Mouse (Mus musculus) G1E-ER4 (cell line): ENCODE results near the gene Ikzf3. TPM values are rescaled to one million over a fixed set of nuclear protein-coding genes. Genes with fewer than 3 reads are reported as not detected.

Experiments used
- GATA1 ChIP-seq: IDR thresholded peaks from one replicate; pipeline ENCODE4 v1.8.0; 2012; ENCODE audit warnings: low read length, inconsistent platforms
- polyA plus RNA-seq: library from polyadenylated mRNA; stranded (reverse); fragments of >175 nt; gene quantifications from 2 replicates; pipeline ENCODE4 v1.2.3, GENCODE M21; 2012

Ikzf3 gene
- polyA plus RNA-seq, 1 experiment = not detected

- no peak for TF ChIP-seq GATA1
Observed at GRCm38 (mm10) chr11:98546529-98547307, 887 bp upstream of the Ikzf3 start.

- no peak for TF ChIP-seq GATA1
Observed at GRCm38 (mm10) chr11:98544890-98545677, 747 bp downstream of the Ikzf3 start.

- no peak for TF ChIP-seq GATA1
Observed at GRCm38 (mm10) chr11:98543414-98543813, 2.4 kb downstream of the Ikzf3 start.

- TF ChIP-seq GATA1 = no peak
Observed at GRCm38 (mm10) chr11:98542553-98542952, 3.3 kb downstream of the Ikzf3 start.

- no peak for TF ChIP-seq GATA1
Observed at GRCm38 (mm10) chr11:98540319-98540718, 5.5 kb downstream of the Ikzf3 start.

GRCm38 (mm10) chr11:98537480-98538034 lies 8.3 kb downstream of the Ikzf3 start:
- no peak for TF ChIP-seq GATA1

- TF ChIP-seq GATA1 = no peak
Observed at GRCm38 (mm10) chr11:98526824-98527461, 18.9 kb downstream of the Ikzf3 start.

- TF ChIP-seq GATA1 = no peak
Observed at GRCm38 (mm10) chr11:98525140-98525539, 20.7 kb downstream of the Ikzf3 start.

GRCm38 (mm10) chr11:98520468-98520867 lies 25.4 kb downstream of the Ikzf3 start:
- no peak for TF ChIP-seq GATA1

- TF ChIP-seq GATA1 = no peak
Observed at GRCm38 (mm10) chr11:98513356-98513936, 32.4 kb downstream of the Ikzf3 start.

- no peak for TF ChIP-seq GATA1
Observed at GRCm38 (mm10) chr11:98512881-98513280, 33.0 kb downstream of the Ikzf3 start.

GRCm38 (mm10) chr11:98510125-98510524 lies 35.7 kb downstream of the Ikzf3 start:
- no peak for TF ChIP-seq GATA1

GRCm38 (mm10) chr11:98509434-98509833 lies 36.4 kb downstream of the Ikzf3 start:
- TF ChIP-seq GATA1 = no peak

GRCm38 (mm10) chr11:98504926-98505325 lies 40.9 kb downstream of the Ikzf3 start:
- TF ChIP-seq GATA1 = no peak
